Mouse (Mus musculus) lung, adult 2 months (tissue): Measurements from ENCODE around the gene Scn8a.

Source experiments
- CTCF ChIP-seq: fragments of 200-500 bp; IDR thresholded peaks from 2 replicates; pipeline ENCODE4 v1.5.1; 2011; ENCODE audit warnings: mild to moderate bottlenecking, low read length, control low read depth; ENCODE audit not compliant: insufficient read depth
- POLR2A ChIP-seq: fragments of 200-500 bp; IDR thresholded peaks from 2 replicates; pipeline ENCODE4 v1.6.1; 2011; ENCODE audit warnings: low read depth, mild to moderate bottlenecking, control low read depth, low read length, borderline replicate concordance; ENCODE audit errors: extremely low read depth

DNA sequence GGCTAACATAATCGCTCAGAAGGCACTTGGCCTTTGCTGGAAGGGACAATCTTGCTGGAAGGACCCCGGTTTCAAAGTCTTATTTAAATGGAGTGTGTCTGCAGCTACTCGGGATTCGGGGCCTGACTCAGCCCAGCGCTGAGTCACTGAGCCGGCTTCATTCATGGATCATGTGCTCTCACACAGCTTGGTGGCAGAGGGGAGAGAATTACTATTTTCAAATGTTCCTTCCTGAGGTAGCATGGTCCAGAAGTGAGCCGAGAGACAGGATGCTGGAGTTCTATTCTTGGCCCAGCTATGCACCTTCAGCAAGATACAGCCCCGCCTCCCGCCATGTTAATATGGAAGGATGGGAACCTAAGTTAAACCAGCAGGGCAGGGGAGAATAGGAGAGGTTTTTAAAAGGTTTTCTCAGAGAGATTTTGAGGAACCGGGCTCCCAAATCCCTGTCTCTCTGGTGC lies 40.8 kb downstream of the Scn8a start:
- TF ChIP-seq CTCF: no peak
- TF ChIP-seq POLR2A: no peak
